Mouse (Mus musculus) bone marrow, adult 2 months (tissue): Measurements from ENCODE around the gene Fyb.

Experiments
- CTCF ChIP-seq: fragments of 200-500 bp; IDR thresholded peaks from 2 replicates; pipeline ENCODE4 v1.5.1; 2011; ENCODE audit warnings: low read length, control low read depth; ENCODE audit not compliant: control insufficient read depth, insufficient read depth
- POLR2A ChIP-seq: fragments of 200-500 bp; IDR thresholded peaks from 2 replicates; pipeline ENCODE4 v1.6.1; 2011; ENCODE audit warnings: low read depth, mild to moderate bottlenecking, control low read depth, low read length, borderline replicate concordance; ENCODE audit not compliant: control insufficient read depth

DNA sequence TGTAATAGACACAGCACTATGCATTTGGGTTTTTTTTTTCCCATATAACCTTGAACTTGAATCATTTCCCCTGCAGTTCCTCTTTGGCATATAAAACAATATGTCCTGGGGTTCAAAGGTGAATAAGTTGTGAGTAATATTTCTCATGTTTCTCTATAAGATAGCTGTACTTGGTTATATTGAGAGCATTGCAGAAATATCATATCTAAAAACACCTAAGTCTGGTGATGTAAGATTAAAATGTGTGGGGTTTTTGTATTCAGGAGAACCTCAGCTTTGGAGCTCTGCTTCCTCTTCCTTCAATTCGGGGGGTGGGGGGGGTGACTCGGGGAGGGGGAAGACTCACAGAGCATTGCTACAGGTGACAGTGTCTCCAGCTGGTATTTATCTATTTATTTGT lies 40.0 kb downstream of the Fyb start:
- TF ChIP-seq POLR2A = no peak
- TF ChIP-seq CTCF = no peak
